Comparison of ENCODE assay signal across 8 mouse cellular contexts in genomic region chr15:96699521-96700511, GRCm38 (mm10). TPM values are rescaled to one million over a fixed set of nuclear protein-coding genes. Genes with fewer than 3 reads are reported as not detected.
DNase-seq lines count a peak whose midpoint lies in the region; ATAC-seq and TF ChIP-seq lines count a peak whose summit lies in the region.

Gene Slc38a2, minus strand, starts transcription at chr15:96699730.

- H3K9me3 ChIP-seq in erythroblast, embryonic 14.5 days (ENCODE audit: control insufficient read depth, low read length): no peaks in the 10 kb centered on the region
- no peaks in the 10 kb centered on the region for H3K9me3 ChIP-seq in heart, embryonic 12.5 days (replicated peaks)
- no peaks in the 10 kb centered on the region for H3K9me3 ChIP-seq in kidney, postnatal 0 days (replicated peaks; ENCODE audit: low read length)

- WGBS in heart, embryonic 12.5 days: 0% methylated on average over 64 of the region's 76 CpGs
- WGBS in kidney, postnatal 0 days: under 1% methylated on average over 74 of the region's 76 CpGs
- 1% methylated on average over 71 of the region's 76 CpGs for WGBS in liver, adult 2 months

- H3ac ChIP-seq in C2C12 (ENCODE audit: control insufficient read depth, insufficient read length, low read depth) (peak within 1 kb of the TSS; percentile 97), myocyte (ENCODE audit: control insufficient read depth, insufficient read length) (peak within 1 kb of the TSS; percentile 90)

- peak; percentile 31 for TF ChIP-seq CTCF in C2C12 (IDR thresholded peaks at IDR 0.05; ENCODE audit: control insufficient read depth, insufficient read depth, insufficient read length)
- peak; percentile 7; the same call in 1 of the 2 replicates for TF ChIP-seq CTCF in brain, embryonic 14.5 days (IDR thresholded peaks at IDR 0.05; ENCODE audit: borderline replicate concordance, extremely low read depth, insufficient read depth, insufficient read length)
- TF ChIP-seq CTCF in kidney, postnatal 0 days (IDR thresholded peaks at IDR 0.05; ENCODE audit: low read depth): peak; percentile 60
- TF ChIP-seq CTCF in liver, adult 2 months (IDR thresholded peaks at IDR 0.05; ENCODE audit: low read depth, low read length): peak; percentile 47; the same call in 1 of the 2 replicates

- peak within 1 kb of the TSS; percentile 99 for H3K9ac ChIP-seq in heart, embryonic 12.5 days
- peak within 1 kb of the TSS; percentile 99 for H3K9ac ChIP-seq in kidney, postnatal 0 days (ENCODE audit: low read depth, low read length)
- peak within 1 kb of the TSS; percentile 90 for H3K9ac ChIP-seq in liver, adult 2 months (ENCODE audit: low read depth, low read length)

- peak within 1 kb of the TSS; percentile 79 for H3K4me2 ChIP-seq in heart, embryonic 12.5 days
- H3K4me2 ChIP-seq in kidney, postnatal 0 days (ENCODE audit: low read length): peak within 1 kb of the TSS; percentile 79
- H3K4me2 ChIP-seq in myocyte (ENCODE audit: low read depth): peak within 1 kb of the TSS; percentile 96

- H3K27me3 ChIP-seq in C2C12 (ENCODE audit: control insufficient read depth, insufficient read depth, insufficient read length): no peaks in the 10 kb centered on the region
- H3K27me3 ChIP-seq in erythroblast, embryonic 14.5 days (ENCODE audit: control insufficient read depth): peaks cover 29% of the 10 kb centered on the region
- no peaks in the 10 kb centered on the region for H3K27me3 ChIP-seq in heart, embryonic 12.5 days (replicated peaks)
- no peaks in the 10 kb centered on the region for H3K27me3 ChIP-seq in kidney, postnatal 0 days (ENCODE audit: insufficient read depth, low read length)
- H3K27me3 ChIP-seq in liver, adult 2 months (ENCODE audit: control insufficient read depth, insufficient read depth, low read length): no peaks in the 10 kb centered on the region
- no peaks in the 10 kb centered on the region for H3K27me3 ChIP-seq in myocyte (ENCODE audit: control insufficient read depth, insufficient read depth, insufficient read length)

- peak; percentile 91 for ATAC-seq in heart, embryonic 12.5 days (ENCODE audit: insufficient number of reproducible peaks, low FRiP score)
- ATAC-seq in kidney, postnatal 0 days (replicated peaks; ENCODE audit: low FRiP score, low read depth): peak; percentile 78

- TF ChIP-seq POLR2A in brain, embryonic 14.5 days (IDR thresholded peaks at IDR 0.05; ENCODE audit: borderline replicate concordance, extremely low read depth, insufficient read depth, insufficient read length, poor library complexity, severe bottlenecking): peak; percentile 98
- peak; percentile 99 for TF ChIP-seq POLR2A in liver, adult 2 months (IDR thresholded peaks at IDR 0.05; ENCODE audit: extremely low read depth, insufficient read depth, low read length)
- peak; percentile 90 for TF ChIP-seq POLR2A in myocyte (IDR thresholded peaks at IDR 0.05; ENCODE audit: insufficient read length, low read depth)

- H3K36me3 ChIP-seq in C2C12 (ENCODE audit: control insufficient read depth, insufficient read depth) (peaks cover 38% of the 10 kb centered on the region), myocyte (ENCODE audit: control insufficient read depth, insufficient read depth) (peaks cover 38% of the 10 kb centered on the region)
- peaks cover 38% of the 10 kb centered on the region for H3K36me3 ChIP-seq in erythroblast, embryonic 14.5 days (ENCODE audit: control insufficient read depth)
- peaks cover 34% of the 10 kb centered on the region for H3K36me3 ChIP-seq in heart, embryonic 12.5 days
- peaks cover 14% of the 10 kb centered on the region; the same call in 1 of the 2 replicates for H3K36me3 ChIP-seq in kidney, postnatal 0 days (ENCODE audit: insufficient read depth, low read length)
- peaks cover 27% of the 10 kb centered on the region for H3K36me3 ChIP-seq in liver, adult 2 months (ENCODE audit: control insufficient read depth, insufficient read depth, low read length)

- peak within 1 kb of the TSS; percentile 99 for H3K27ac ChIP-seq in heart, embryonic 12.5 days (ENCODE audit: poor library complexity, severe bottlenecking)
- peak within 1 kb of the TSS; percentile 99 for H3K27ac ChIP-seq in kidney, postnatal 0 days
- H3K27ac ChIP-seq in liver, adult 2 months (replicated peaks; ENCODE audit: insufficient read depth, low read depth, low read length): peak within 1 kb of the TSS; percentile 97

- peaks cover 49% of the 10 kb centered on the region for H3K79me2 ChIP-seq in C2C12 (ENCODE audit: control insufficient read depth, insufficient read depth)
- peaks cover 4% of the 10 kb centered on the region; the same call in 1 of the 2 replicates for H3K79me2 ChIP-seq in liver, adult 2 months (ENCODE audit: control insufficient read depth, insufficient read depth, low read length)
- H3K79me2 ChIP-seq in myocyte (ENCODE audit: control insufficient read depth, insufficient read depth): peaks cover 39% of the 10 kb centered on the region

- peak; percentile 94 for DNase-seq in brain, embryonic 14.5 days (ENCODE audit: low read depth)
- peak; percentile 93 for DNase-seq in kidney, postnatal 0 days (ENCODE audit: low spot score)
- DNase-seq in liver, adult 2 months (ENCODE audit: extremely low read depth, low read depth, low spot score): peak; percentile 70
- DNase-seq in spleen, postnatal 4 days (ENCODE audit: low spot score in 2 of 2): peak; percentile 89 to 96

- peaks cover 44% of the 10 kb centered on the region for H3K4me1 ChIP-seq in erythroblast, embryonic 14.5 days (ENCODE audit: control insufficient read depth)
- peaks cover 34% of the 10 kb centered on the region for H3K4me1 ChIP-seq in heart, embryonic 12.5 days (replicated peaks)
- 0 out of 2 replicates have a peak, but pooled peaks cover 6% of the 10 kb centered on the region for H3K4me1 ChIP-seq in kidney, postnatal 0 days (replicated peaks; ENCODE audit: insufficient read depth, low read length)
- peaks cover 4% of the 10 kb centered on the region; the same call in 1 of the 2 replicates for H3K4me1 ChIP-seq in liver, adult 2 months (ENCODE audit: control insufficient read depth, insufficient read depth, low read length)

- H3K4me3 ChIP-seq in C2C12 (ENCODE audit: insufficient read depth, poor library complexity, severe bottlenecking) (peak within 1 kb of the TSS; percentile 100), myocyte (peak within 1 kb of the TSS; percentile 80)
- H3K4me3 ChIP-seq in erythroblast, embryonic 14.5 days (replicated peaks): peak within 1 kb of the TSS; percentile 97
- H3K4me3 ChIP-seq in heart, embryonic 12.5 days: peak within 1 kb of the TSS; percentile 75
- H3K4me3 ChIP-seq in kidney, postnatal 0 days (replicated peaks; ENCODE audit: low read depth, low read length): peak within 1 kb of the TSS; percentile 96
- peak within 1 kb of the TSS; percentile 96 for H3K4me3 ChIP-seq in liver, adult 2 months (ENCODE audit: insufficient read depth, low read depth, low read length)

- peaks cover 40% of the 10 kb centered on the region for H3K79me3 ChIP-seq in C2C12 (ENCODE audit: low read depth)

TF ChIP-seq in C2C12, 6 proteins besides CTCF, POLR2A, EP300 and RAD21:
- TF ChIP-seq MYOG (IDR thresholded peaks at IDR 0.05; ENCODE audit: control insufficient read depth, extremely low read depth, insufficient read length): no peak
- TF ChIP-seq CEBPB (IDR thresholded peaks at IDR 0.05; ENCODE audit: low read depth): no peak
- TF ChIP-seq MAX (IDR thresholded peaks at IDR 0.05): peak; percentile 75

TF ChIP-seq in myocyte, 11 proteins besides CTCF, POLR2A, EP300 and RAD21:
- TF ChIP-seq POLR2AphosphoS2 (IDR thresholded peaks at IDR 0.05; ENCODE audit: insufficient read length, low read depth): peak; percentile 95
- no peak for TF ChIP-seq TCF12 (IDR thresholded peaks at IDR 0.05; ENCODE audit: insufficient read depth, poor library complexity, severe bottlenecking)
- peak in 1 of 3 experiments; percentile 46 for TF ChIP-seq MYOD1 (IDR thresholded peaks at IDR 0.05; ENCODE audit: control insufficient read depth in 1 of 3, insufficient read length in 2 of 3, low read depth in 2 of 3)
- peak; percentile 57 for TF ChIP-seq REST (IDR thresholded peaks at IDR 0.05; ENCODE audit: insufficient read depth, insufficient read length)
- TF ChIP-seq SRF (IDR thresholded peaks at IDR 0.05; ENCODE audit: control insufficient read depth, insufficient read length, low read depth): no peak
- TF ChIP-seq E2F4 (IDR thresholded peaks at IDR 0.05; ENCODE audit: insufficient read depth): peak; percentile 25
- no peak for TF ChIP-seq CEBPB (IDR thresholded peaks at IDR 0.05; ENCODE audit: insufficient read depth, poor library complexity, severe bottlenecking)
- TF ChIP-seq MAX (IDR thresholded peaks at IDR 0.05; ENCODE audit: low read depth): peak; percentile 40
- peak in 1 of 3 experiments; percentile 22 for TF ChIP-seq MYOG (IDR thresholded peaks at IDR 0.05; ENCODE audit: control insufficient read depth in 1 of 3, insufficient read depth in 1 of 3, insufficient read length in 2 of 3, low read depth in 2 of 3)

RNA-seq across cellular contexts. Expression of gene Slc38a2, which starts in this region (rescaled TPM):
- 99.9 TPM for polyA plus RNA-seq in C2C12 (2012; fragmentation: generic; extraction: Trizol)
- 107 and 136 TPM in 2 replicates for polyA plus RNA-seq in brain, embryonic 14.5 days (2012; rRNA removed)
- 0.98 and 1.0 TPM in 2 replicates for polyA plus RNA-seq in erythroblast, embryonic 14.5 days (2012)
- polyA plus RNA-seq in heart, embryonic 12.5 days (2016; fragmentation: Nextera tagmentation; extraction: Ambion mirVana): 154 and 161 TPM in 2 replicates
- polyA plus RNA-seq in kidney, postnatal 0 days (2015; fragmentation: Nextera tagmentation; extraction: Ambion mirVana): 111 and 113 TPM in 2 replicates
- total RNA-seq in liver, adult 2 months (2014; rRNA removed): 73.9 and 85.1 TPM in 2 replicates
- polyA plus RNA-seq in liver, adult 2 months (2012; rRNA removed): 22.1 and 22.5 TPM in 2 replicates
- polyA plus RNA-seq in myocyte (2012; fragmentation: generic; extraction: Trizol): 95.0 TPM

Comparison
In these comparisons a context has a peak if more than half of its experiments do, and no peak if none do; other contexts are left out.
1. Peak in every context shown above with its lines: DNase-seq, ATAC-seq, H3K4me3 ChIP-seq and H3K27ac ChIP-seq.
2. RNA of gene Slc38a2 (polyA plus RNA-seq): 154 to 161 TPM in heart, embryonic 12.5 days, 107 to 136 TPM in brain, embryonic 14.5 days, 111 to 113 TPM in kidney, postnatal 0 days, 99.9 TPM in C2C12 (single experiment), 95.0 TPM in myocyte (single experiment) and 22.1 to 22.5 TPM in liver, adult 2 months; 0.98 to 1.0 TPM in erythroblast, embryonic 14.5 days; every median in the first group is over 10 times any median in the second.
3. CTCF ChIP-seq: peak in every context shown above with its lines; median percentile 60 in kidney, postnatal 0 days; 47 in liver, adult 2 months; 31 in C2C12; 7 in brain, embryonic 14.5 days.